Mouse (Mus musculus) large intestine, adult 2 months (tissue): ENCODE data around the gene Tmem150a. TPM values are rescaled to one million over a fixed set of nuclear protein-coding genes. Genes with fewer than 3 reads are reported as not detected.

Experiments used
- DNase-seq: peaks from one replicate; pipeline ENCODE4 v3.0.0-alpha.2; 2012; ENCODE audit warnings: low read depth, low spot score
- WGBS: fragments of 180-500 bp; shearing (Covaris S2); methylation state at CpG from one replicate; pipeline ENCODE4 v1.1.7; 2018; 5-methylcytosine and 5-hydroxymethylcytosine counted together
- polyA plus RNA-seq: library from polyadenylated mRNA; depleted of rRNA; stranded (reverse); fragments of >200 nt; gene quantifications from 2 replicates; pipeline ENCODE4 v1.2.3, GENCODE M21; 2012; rRNA removed

Tmem150a gene
- polyA plus RNA-seq, 1 experiment, result 13.4 TPM

GRCm38 (mm10) chr6:72389471-72389940, 34.3 kb downstream of the Tmem150a start:
- no peak for DNase-seq
- 1% methylated on average over 13 of the region's 13 CpGs for WGBS

GRCm38 (mm10) chr6:72389941-72390771, 34.9 kb downstream of the Tmem150a start, which contains the start of gene Vamp8:
Gene Vamp8, minus strand, starts transcription at chr6:72390703.
- under 1% methylated on average over 33 of the region's 33 CpGs for WGBS
- DNase-seq, result peak; percentile 74

- 19% methylated on average over 12 of the region's 12 CpGs for whole genome bisulfite sequencing
- no peak for DNase-seq
Observed at GRCm38 (mm10) chr6:72390795-72391521, 35.7 kb downstream of the Tmem150a start.

GRCm38 (mm10) chr6:72392341-72392740, 37.1 kb downstream of the Tmem150a start:
- DNase-seq, result no peak
- 92% methylated on average over 5 of the region's 5 CpGs for WGBS

- no peak for DNase-seq
- 72% methylated on average over 10 of the region's 10 CpGs for WGBS
Observed at GRCm38 (mm10) chr6:72396837-72397251, 41.6 kb downstream of the Tmem150a start.

GRCm38 (mm10) chr6:72399967-72400366, 44.7 kb downstream of the Tmem150a start:
- 53% methylated on average over 2 of the region's 2 CpGs for WGBS
- no peak for DNase-seq

- WGBS, result 11% methylated on average over 7 of the region's 7 CpGs
- DNase-seq, result no peak
Observed at GRCm38 (mm10) chr6:72401875-72402274, 46.6 kb downstream of the Tmem150a start.

- 84% methylated on average over 7 of the region's 7 CpGs for WGBS
- no peak for DNase-seq
Observed at GRCm38 (mm10) chr6:72405356-72405755, 50.1 kb downstream of the Tmem150a start.

GRCm38 (mm10) chr6:72407119-72407518, 51.9 kb downstream of the Tmem150a start:
- DNase-seq, result no peak
- 2% methylated on average over 5 of the region's 5 CpGs for WGBS

Other genes starting within 250 kb of the Tmem150a start
- 5.5 and 5.9 TPM in 2 replicates for gene Atoh8, start 119.9 kb upstream of the Tmem150a start, polyA plus RNA-seq
- 0.25 and 0.49 TPM in 2 replicates for gene Sftpb, start 50.8 kb upstream of the Tmem150a start, polyA plus RNA-seq
- 16.6 and 19.7 TPM in 2 replicates for gene Usp39, start 10.3 kb upstream of the Tmem150a start, polyA plus RNA-seq
- gene 0610030E20Rik, start 8.1 kb upstream of the Tmem150a start, polyA plus RNA-seq, result 9.5 and 17.9 TPM in 2 replicates
- 82.5 and 102 TPM in 2 replicates for gene Rnf181, start 11.5 kb downstream of the Tmem150a start, polyA plus RNA-seq
- 19.3 and 21.7 TPM in 2 replicates for gene Vamp5, start 25.0 kb downstream of the Tmem150a start, polyA plus RNA-seq
- gene Vamp8, start 35.3 kb downstream of the Tmem150a start, polyA plus RNA-seq, result 280 and 288 TPM in 2 replicates
- gene Ggcx, start 58.9 kb downstream of the Tmem150a start, polyA plus RNA-seq, result 9.3 and 12.4 TPM in 2 replicates
- gene Mat2a, start 84.1 kb downstream of the Tmem150a start, polyA plus RNA-seq, result 50.9 and 66.5 TPM in 2 replicates
- 11.3 and 17.2 TPM in 2 replicates for gene Sh2d6, start 166.3 kb downstream of the Tmem150a start, polyA plus RNA-seq
- gene Capg, start 188.9 kb downstream of the Tmem150a start, polyA plus RNA-seq, result 27.2 and 38.0 TPM in 2 replicates
- gene Elmod3, start 243.0 kb downstream of the Tmem150a start, polyA plus RNA-seq, result 18.3 and 26.8 TPM in 2 replicates
- gene Retsat, start 243.0 kb downstream of the Tmem150a start, polyA plus RNA-seq, result 22.9 and 40.1 TPM in 2 replicates